Mouse (Mus musculus) lung, adult 2 months (tissue): ENCODE measurements at regions not wholly inside any gene's neighbourhood (a gene's known extent, or its start where the extent isn't known, plus 50 kb on each side); places are given as distances from the start of the nearest gene placed in this dataset.
A peak's percentile ranks its signal among the peaks of the same experiment; 100 is the strongest.

Experiments
- DNase-seq: peaks from one replicate; pipeline ENCODE4 v3.0.0; 2022
- H3K4me1 ChIP-seq: fragments of 200-500 bp; 2 replicates; pipeline ENCODE4 v1.6.1; 2011; ENCODE audit warnings: low read length; ENCODE audit not compliant: control insufficient read depth, insufficient read depth
- H3K4me3 ChIP-seq: fragments of 200-500 bp; replicated peaks from 2 replicates; pipeline ENCODE3; 2011; ENCODE audit warnings: low read depth, mild to moderate bottlenecking, control low read depth, low read length; ENCODE audit errors: extremely low read depth
- CTCF ChIP-seq: fragments of 200-500 bp; IDR thresholded peaks from 2 replicates; pipeline ENCODE4 v1.5.1; 2011; ENCODE audit warnings: mild to moderate bottlenecking, low read length, control low read depth; ENCODE audit not compliant: insufficient read depth
- POLR2A ChIP-seq: fragments of 200-500 bp; IDR thresholded peaks from 2 replicates; pipeline ENCODE4 v1.6.1; 2011; ENCODE audit warnings: low read depth, mild to moderate bottlenecking, control low read depth, low read length, borderline replicate concordance; ENCODE audit errors: extremely low read depth
- WGBS: fragments of 180-500 bp; shearing (Covaris S2); methylation state at CpG from one replicate; pipeline ENCODE4 v1.1.7; 2018; 5-methylcytosine and 5-hydroxymethylcytosine counted together

- WGBS, result 36% methylated on average over 8 of the region's 8 CpGs
- TF ChIP-seq CTCF (no peak), POLR2A (no peak)
- DNase-seq, result peak; percentile 18
- no peak overlapping the region for H3K4me3 ChIP-seq
- H3K4me1 ChIP-seq, result no peaks in the 10 kb centered on the region
Observed at GRCm38 (mm10) chr4:64595014-64595599, 528.9 kb upstream of the Pappa start.

DNA sequence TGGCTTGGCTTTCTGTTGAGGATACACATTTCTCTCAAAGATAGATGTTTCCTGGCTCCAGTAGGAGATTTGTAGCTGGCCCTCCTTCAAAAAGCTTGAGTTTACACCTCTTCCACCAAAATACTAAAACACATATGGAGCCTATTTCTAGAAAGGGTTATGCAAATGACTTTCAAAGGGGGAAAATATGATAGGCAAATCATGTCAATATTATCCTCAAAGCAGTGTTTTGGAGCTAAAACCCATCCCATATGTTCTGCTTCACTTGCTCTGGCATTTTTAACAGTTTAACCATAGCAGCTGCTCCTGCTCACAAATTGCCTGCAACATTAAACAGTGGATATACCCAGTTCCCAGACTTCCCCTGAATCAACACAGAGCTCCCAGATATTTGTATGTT, 525.5 kb upstream of the Pappa start:
- no peak for DNase-seq
- Histone ChIP-seq H3K4me3 (no peak overlapping the region), H3K4me1 (no peaks in the 10 kb centered on the region)
- TF ChIP-seq POLR2A, result no peak
- TF ChIP-seq CTCF, result no peak

DNA sequence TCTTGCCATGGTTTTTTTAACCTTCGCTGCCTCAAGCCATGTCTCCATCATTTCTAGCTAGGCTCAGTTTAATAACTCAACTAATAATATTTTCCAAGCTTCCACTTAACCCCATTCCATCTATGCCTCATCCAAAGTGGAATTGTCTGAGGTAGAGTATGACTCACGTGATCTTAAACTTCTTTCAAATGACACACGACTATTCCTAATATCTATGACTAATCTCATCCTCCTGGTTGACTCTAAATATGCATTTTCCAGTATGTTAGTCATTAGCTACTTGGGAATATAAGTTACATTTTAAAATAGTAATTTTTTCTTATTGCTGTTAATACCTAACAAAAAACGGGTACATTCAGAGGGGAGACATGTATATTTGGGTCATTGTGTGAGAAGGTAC, 524.8 kb upstream of the Pappa start:
- 78% methylated on average over 4 of the region's 4 CpGs for WGBS

DNA sequence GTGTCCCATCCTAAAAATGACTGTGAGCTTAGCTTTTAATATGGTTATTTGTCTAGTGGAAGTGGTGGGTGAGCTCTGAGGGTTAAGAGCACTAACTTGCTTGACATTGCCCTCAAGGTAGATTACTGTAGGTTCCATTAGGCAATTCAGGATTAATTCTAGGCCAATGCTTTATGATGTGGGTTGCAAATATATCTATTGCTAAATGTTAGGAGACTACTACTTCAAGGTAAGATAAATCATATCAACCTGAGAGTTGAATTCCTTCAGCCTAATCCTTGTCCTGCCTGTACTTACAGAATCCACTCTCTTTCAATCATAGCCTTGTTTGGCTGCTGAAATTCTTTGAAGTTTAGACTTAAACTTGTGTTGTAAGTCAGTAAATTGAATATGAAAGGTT, 501.2 kb upstream of the Pappa start:
- Histone ChIP-seq H3K4me1 (no peaks in the 10 kb centered on the region), H3K4me3 (no peak overlapping the region)
- no peak for DNase-seq
- TF ChIP-seq CTCF (no peak), POLR2A (no peak)

More for the DNA sequence above, 524.8 kb upstream of the Pappa start:
- no peak overlapping the region for H3K4me3 ChIP-seq
- TF ChIP-seq POLR2A (no peak), CTCF (no peak)
- H3K4me1 ChIP-seq, result no peaks in the 10 kb centered on the region
- no peak for DNase-seq

- 57% methylated on average over 1 of the region's 1 CpGs for WGBS
- no peaks in the 10 kb centered on the region for H3K4me1 ChIP-seq
- no peak for TF ChIP-seq POLR2A
- no peak for TF ChIP-seq CTCF
- H3K4me3 ChIP-seq, result no peak overlapping the region
- no peak for DNase-seq
Observed at GRCm38 (mm10) chr4:64632189-64632588, 491.8 kb upstream of the Pappa start.

DNA sequence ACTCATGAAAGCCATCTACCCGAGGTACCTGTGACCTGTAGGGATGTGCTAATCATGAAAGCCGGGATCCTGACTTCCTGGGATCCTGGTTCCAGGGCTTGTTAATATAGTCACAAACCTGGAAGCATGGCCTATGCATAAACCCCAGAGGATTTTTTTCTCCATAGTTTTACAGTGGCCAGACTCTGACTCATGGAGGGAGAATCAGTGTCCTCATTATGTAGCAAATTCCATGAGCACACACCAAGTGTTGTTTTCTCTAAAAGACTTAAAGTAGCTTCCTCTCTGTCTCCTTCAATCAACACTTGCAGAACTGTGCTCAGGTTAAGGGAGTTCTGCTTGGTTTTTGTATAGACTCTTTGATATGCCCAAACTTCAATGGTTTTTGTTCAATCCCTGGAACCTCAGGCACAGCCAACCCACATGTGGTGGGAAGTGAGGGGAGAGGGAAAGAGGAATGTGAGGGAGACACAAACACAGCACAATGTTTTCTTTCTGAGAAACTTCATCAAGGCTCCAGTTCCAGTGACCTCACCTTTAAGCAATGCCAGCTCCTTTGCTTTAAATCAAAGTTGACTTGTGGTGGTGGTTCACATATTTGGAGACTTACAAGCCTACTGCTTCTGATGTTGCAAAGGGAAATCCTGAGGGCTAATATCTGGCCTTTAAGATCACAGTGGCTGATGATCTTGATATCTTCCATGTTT, 488.6 kb upstream of the Pappa start:
- TF ChIP-seq CTCF, result no peak
- no peak for TF ChIP-seq POLR2A
- DNase-seq, result no peak
- WGBS, result 71% methylated on average over 2 of the region's 2 CpGs
- Histone ChIP-seq H3K4me3 (no peak overlapping the region), H3K4me1 (no peaks in the 10 kb centered on the region)

DNA sequence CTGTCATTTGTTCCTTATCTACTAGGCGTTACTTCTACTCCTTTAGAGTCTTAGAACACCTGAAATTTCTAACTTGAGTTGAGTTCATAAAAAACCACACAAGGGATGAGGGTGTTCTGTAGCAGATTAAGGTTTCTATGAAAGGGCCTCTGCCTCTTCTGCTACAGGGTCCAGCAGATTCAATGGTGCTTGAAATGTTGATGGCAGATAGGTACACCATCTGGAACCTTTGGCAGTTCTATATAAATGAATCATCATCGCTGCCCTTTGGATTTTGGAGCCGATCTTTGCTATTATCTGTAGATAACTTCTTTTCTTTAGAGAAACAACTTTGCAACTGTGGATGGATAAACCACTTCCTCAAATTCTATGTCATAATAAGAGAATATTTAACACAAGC, 483.9 kb upstream of the Pappa start:
- Histone ChIP-seq H3K4me3 (no peak overlapping the region), H3K4me1 (no peaks in the 10 kb centered on the region)
- 77% methylated on average over 3 of the region's 3 CpGs for WGBS
- no peak for TF ChIP-seq POLR2A
- no peak for TF ChIP-seq CTCF
- DNase-seq, result no peak

GRCm38 (mm10) chr4:64640976-64641375, 483.0 kb upstream of the Pappa start:
- TF ChIP-seq CTCF, result no peak
- TF ChIP-seq POLR2A, result no peak
- WGBS, result 67% methylated on average over 1 of the region's 1 CpGs
- DNase-seq, result no peak

GRCm38 (mm10) chr4:64645141-64645540, 478.8 kb upstream of the Pappa start:
- TF ChIP-seq CTCF, result no peak
- TF ChIP-seq POLR2A, result no peak
- H3K4me3 ChIP-seq, result no peak overlapping the region
- WGBS, result 80% methylated on average over 2 of the region's 2 CpGs
- no peak for DNase-seq
- H3K4me1 ChIP-seq, result no peaks in the 10 kb centered on the region

More at GRCm38 (mm10) chr4:64640976-64641375, 483.0 kb upstream of the Pappa start:
- Histone ChIP-seq H3K4me1 (no peaks in the 10 kb centered on the region), H3K4me3 (no peak overlapping the region)

- DNase-seq, result no peak
- Histone ChIP-seq H3K4me3 (no peak overlapping the region), H3K4me1 (no peaks in the 10 kb centered on the region)
- no peak for TF ChIP-seq POLR2A
- no peak for TF ChIP-seq CTCF
- 72% methylated on average over 3 of the region's 3 CpGs for WGBS
Observed at GRCm38 (mm10) chr4:64654157-64654556, 469.8 kb upstream of the Pappa start.
